Mouse (Mus musculus) spleen, adult 10 weeks (tissue): ENCODE results near the gene Rdh5. TPM values are rescaled to one million over a fixed set of nuclear protein-coding genes. Genes with fewer than 3 reads are reported as not detected.

Source experiments
- polyA plus RNA-seq: library from polyadenylated mRNA; stranded (reverse); fragments of 350-450 nt; fragmentation: Illumina TruSeq; extraction: RNeasy Lipid Tissue Mini Kit (QIAGEN cat#74804); gene quantifications from one replicate; pipeline ENCODE4 v1.2.3, GENCODE M21; 2015; ENCODE audit warnings: low replicate concordance; ENCODE audit not compliant: insufficient read depth

Gene Rdh5
- 10.6 TPM for polyA plus RNA-seq

DNA sequence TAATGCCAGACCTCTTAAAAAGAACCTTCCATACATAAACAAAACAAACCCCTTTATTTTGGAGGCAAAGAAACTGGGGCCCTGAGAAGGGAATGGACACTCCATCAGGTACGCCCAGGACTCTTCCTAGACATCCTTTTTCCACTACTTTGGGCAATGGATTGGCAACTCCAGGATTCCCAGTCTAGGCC is at the start of gene Rdh5:
Gene Rdh5 (minus strand): TSS at position 67 of the 191 bp plus-strand sequence.

DNA sequence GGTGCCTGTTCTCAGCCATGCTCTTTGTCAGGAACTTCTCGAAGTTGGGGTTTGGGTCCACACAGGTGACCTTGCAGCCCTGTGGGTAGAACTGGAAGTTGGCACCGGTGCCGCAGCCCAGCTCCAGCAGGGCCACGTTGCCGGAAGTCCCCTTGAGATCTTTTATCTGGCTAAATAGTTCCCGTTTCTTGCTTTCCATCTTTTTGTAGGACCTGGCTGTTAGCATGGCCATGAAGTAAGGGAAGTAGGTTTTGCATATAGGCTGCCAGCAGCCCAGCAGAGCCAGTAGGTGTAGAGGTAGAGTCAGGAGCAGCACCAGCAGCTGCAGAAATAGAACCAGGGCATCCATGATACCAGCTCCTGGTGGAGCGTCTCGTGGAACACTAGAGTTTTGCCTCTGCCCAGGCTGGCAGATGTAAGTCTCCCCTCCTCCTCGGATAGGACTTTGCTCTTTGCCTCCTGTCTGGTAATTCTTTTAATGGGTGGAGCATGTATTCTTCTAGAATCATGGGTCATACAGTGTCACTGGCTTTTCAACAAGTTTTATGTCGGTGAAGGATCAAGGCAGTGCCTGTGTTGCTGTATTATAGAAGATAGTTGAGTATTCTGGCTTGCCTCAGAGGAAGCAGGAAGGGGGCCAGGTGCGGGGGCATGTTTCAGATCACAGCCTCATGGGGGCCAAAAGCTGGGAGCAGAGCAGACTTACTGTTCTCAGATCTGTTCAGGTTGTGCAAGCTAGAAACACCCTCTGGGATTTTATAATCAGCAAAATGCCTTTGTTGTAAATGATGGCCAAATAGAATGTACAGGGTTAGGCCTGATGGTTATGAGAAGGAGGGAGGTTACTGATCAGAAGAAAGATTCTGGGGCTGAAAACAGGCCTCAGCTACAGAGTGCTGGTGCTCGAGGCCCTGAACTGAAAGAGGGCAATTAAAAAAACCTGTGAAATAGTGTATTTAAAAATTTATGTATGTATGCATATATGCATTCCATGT is 38.2 kb upstream of the Rdh5 start, which contains the start of gene Mettl7b:
Gene Mettl7b (minus strand): TSS at position 399 of the 995 bp plus-strand sequence.

GRCm38 (mm10) chr10:128933574-128933973 is 10.9 kb upstream of the Rdh5 start, which contains the start of gene Itga7:
Gene Itga7, plus strand, starts transcription at chr10:128933818.

DNA sequence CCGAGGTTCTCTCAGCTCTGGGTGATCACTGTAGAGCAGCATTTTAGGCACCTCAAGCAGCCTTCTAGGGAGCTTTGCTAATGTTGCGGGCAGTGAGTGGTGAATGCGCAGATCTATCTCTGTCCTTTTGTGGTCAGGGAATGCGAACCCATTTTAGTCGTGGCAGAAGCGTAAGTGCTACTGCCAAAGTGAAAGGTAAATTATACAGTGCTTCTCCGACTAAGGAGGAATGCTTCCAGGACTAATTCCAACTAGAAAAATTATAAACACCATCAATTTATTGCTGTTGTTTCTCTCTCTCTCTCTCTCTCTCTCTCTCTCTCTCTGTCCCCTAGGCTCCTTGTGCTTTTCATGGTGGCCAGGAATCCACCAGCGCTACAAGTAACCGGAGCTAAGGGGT is 1.2 kb upstream of the Rdh5 start, which contains the start of gene Bloc1s1:
Gene Bloc1s1 (minus strand): TSS at position 101 of the 400 bp plus-strand sequence.

GRCm38 (mm10) chr10:128900698-128901097 is 22.0 kb downstream of the Rdh5 start, which contains the start of gene Cd63:
Gene Cd63, plus strand, starts transcription at chr10:128900989.

GRCm38 (mm10) chr10:128891296-128892094 is 31.2 kb downstream of the Rdh5 start, which contains the start of gene Gdf11:
Gene Gdf11, minus strand, starts transcription at chr10:128891718.

Other genes starting within 250 kb of the Rdh5 start
- 11.8 TPM for gene Suox, start 248.8 kb downstream of the Rdh5 start, polyA plus RNA-seq
- 110 TPM for gene Rab5b, start 226.6 kb downstream of the Rdh5 start, polyA plus RNA-seq
- 0.30 TPM for gene Pmel, start 218.7 kb downstream of the Rdh5 start, polyA plus RNA-seq
- gene Cdk2, start 217.9 kb downstream of the Rdh5 start, polyA plus RNA-seq = 64.5 TPM
- gene Dgka, start 178.0 kb downstream of the Rdh5 start, polyA plus RNA-seq = 222 TPM
- 26.8 TPM for gene Pym1, start 175.0 kb downstream of the Rdh5 start, polyA plus RNA-seq
- gene Mmp19, start 132.0 kb downstream of the Rdh5 start, polyA plus RNA-seq = 4.1 TPM
- 63.9 TPM for gene Dnajc14, start 118.8 kb downstream of the Rdh5 start, polyA plus RNA-seq
- gene Tmem198b, start 118.5 kb downstream of the Rdh5 start, polyA plus RNA-seq = 10.7 TPM
- 193 TPM for gene Sarnp, start 105.6 kb downstream of the Rdh5 start, polyA plus RNA-seq
- 55.9 TPM for gene Ormdl2, start 101.2 kb downstream of the Rdh5 start, polyA plus RNA-seq
- gene Gdf11, start 31.2 kb downstream of the Rdh5 start, polyA plus RNA-seq = 20.5 TPM
- 133 TPM for gene Cd63, start 21.9 kb downstream of the Rdh5 start, polyA plus RNA-seq
- gene Bloc1s1, start 1.1 kb upstream of the Rdh5 start, polyA plus RNA-seq = 64.2 TPM
- gene Itga7, start 10.9 kb upstream of the Rdh5 start, polyA plus RNA-seq = 1.9 TPM
- not detected for gene Mettl7b, start 38.1 kb upstream of the Rdh5 start, polyA plus RNA-seq
- gene Olfr9, start 66.5 kb upstream of the Rdh5 start, polyA plus RNA-seq = not detected
- gene Olfr763, start 87.9 kb upstream of the Rdh5 start, polyA plus RNA-seq = not detected
- gene Olfr764-ps1, start 117.0 kb upstream of the Rdh5 start, polyA plus RNA-seq = not detected
- gene Olfr765, start 127.1 kb upstream of the Rdh5 start, polyA plus RNA-seq = not detected
- not detected for gene Olfr766-ps1, start 146.1 kb upstream of the Rdh5 start, polyA plus RNA-seq
- gene Olfr767, start 160.0 kb upstream of the Rdh5 start, polyA plus RNA-seq = not detected
- gene Olfr768, start 176.5 kb upstream of the Rdh5 start, polyA plus RNA-seq = not detected
- gene Olfr769, start 195.0 kb upstream of the Rdh5 start, polyA plus RNA-seq = not detected
- not detected for gene Olfr770, start 216.1 kb upstream of the Rdh5 start, polyA plus RNA-seq
- not detected for gene Olfr771, start 241.9 kb upstream of the Rdh5 start, polyA plus RNA-seq